Mouse (Mus musculus): Measurements from ENCODE around the gene Slc22a16. TPM values are rescaled to one million over a fixed set of nuclear protein-coding genes. Genes with fewer than 3 reads are reported as not detected.
"Not testable (repeated sequence)": the region's sequence is repeated elsewhere in the genome, so short reads cannot be mapped to it uniquely, and the experiment has no call there.

Slc22a16 gene
- total RNA-seq (2021): not detected
- long read RNA-seq, experiment 1: 0 reads
- long read RNA-seq, experiment 2: 0 reads

- no peak for DNase-seq (ENCODE audit: low spot score in 2 of 2)
Observed at GRCm38 (mm10) chr10:40570036-40570435, at the start of gene Slc22a16. Slc22a16 (plus strand) TSS chr10:40570336.

GRCm38 (mm10) chr10:40521579-40521978, 48.6 kb upstream of the Slc22a16 start:
- peak in 1 of 2 experiments; percentile 11 for DNase-seq (ENCODE audit: low spot score in 2 of 2)

GRCm38 (mm10) chr10:40523312-40523975, 46.7 kb upstream of the Slc22a16 start:
- DNase-seq (ENCODE audit: low spot score in 2 of 2): no peak

GRCm38 (mm10) chr10:40524032-40524806, 45.9 kb upstream of the Slc22a16 start:
- no peak for DNase-seq (ENCODE audit: low spot score in 2 of 2)

- DNase-seq (ENCODE audit: low spot score in 2 of 2): peak; percentile 28 to 73
Observed at GRCm38 (mm10) chr10:40524991-40525390, 45.1 kb upstream of the Slc22a16 start.

GRCm38 (mm10) chr10:40525616-40526155, 44.5 kb upstream of the Slc22a16 start:
- no peak for DNase-seq (ENCODE audit: low spot score in 2 of 2)

- DNase-seq (ENCODE audit: low spot score in 2 of 2): no peak
Observed at GRCm38 (mm10) chr10:40526301-40526761, 43.8 kb upstream of the Slc22a16 start.

GRCm38 (mm10) chr10:40526986-40527385, 43.1 kb upstream of the Slc22a16 start:
- DNase-seq (ENCODE audit: low spot score in 2 of 2): no peak

GRCm38 (mm10) chr10:40527573-40527972, 42.6 kb upstream of the Slc22a16 start:
- DNase-seq (ENCODE audit: low spot score in 2 of 2): no peak

GRCm38 (mm10) chr10:40528668-40529067, 41.5 kb upstream of the Slc22a16 start:
- no peak for DNase-seq (ENCODE audit: low spot score in 2 of 2)

- DNase-seq (ENCODE audit: low spot score in 2 of 2): peak; percentile 39 to 50
Observed at GRCm38 (mm10) chr10:40529617-40530016, 40.5 kb upstream of the Slc22a16 start.

GRCm38 (mm10) chr10:40530661-40531060, 39.5 kb upstream of the Slc22a16 start:
- no peak for DNase-seq (ENCODE audit: low spot score in 2 of 2)

GRCm38 (mm10) chr10:40532586-40532985, 37.5 kb upstream of the Slc22a16 start:
- not testable (repeated sequence) for DNase-seq (ENCODE audit: low spot score in 2 of 2)

- no peak for DNase-seq (ENCODE audit: low spot score in 2 of 2)
Observed at GRCm38 (mm10) chr10:40541351-40541750, 28.8 kb upstream of the Slc22a16 start.

- DNase-seq (ENCODE audit: low spot score in 2 of 2): no peak
Observed at GRCm38 (mm10) chr10:40549317-40549716, 20.8 kb upstream of the Slc22a16 start.

GRCm38 (mm10) chr10:40551801-40552200, 18.3 kb upstream of the Slc22a16 start:
- no peak for DNase-seq (ENCODE audit: low spot score in 2 of 2)

GRCm38 (mm10) chr10:40565695-40566094, 4.4 kb upstream of the Slc22a16 start:
- DNase-seq (ENCODE audit: low spot score in 2 of 2): not testable (repeated sequence)

GRCm38 (mm10) chr10:40575912-40576634, 5.9 kb downstream of the Slc22a16 start:
- no peak for DNase-seq (ENCODE audit: low spot score in 2 of 2)

GRCm38 (mm10) chr10:40583584-40584255, 13.6 kb downstream of the Slc22a16 start:
- DNase-seq (ENCODE audit: low spot score in 2 of 2): peak in 1 of 2 experiments; percentile 9

GRCm38 (mm10) chr10:40592186-40592585, 22.1 kb downstream of the Slc22a16 start:
- peak; percentile 65 to 69 for DNase-seq (ENCODE audit: low spot score in 2 of 2)

- peak; percentile 44 to 48 for DNase-seq (ENCODE audit: low spot score in 2 of 2)
Observed at GRCm38 (mm10) chr10:40597177-40597576, 27.0 kb downstream of the Slc22a16 start.
